Mouse (Mus musculus) effector memory CD4-positive, alpha-beta T cell, adult 7 months (primary cell): ENCODE data around the gene Trp53i11. TPM values are rescaled to one million over a fixed set of nuclear protein-coding genes. Genes with fewer than 3 reads are reported as not detected.

Experiments
- polyA plus RNA-seq: library from polyadenylated mRNA; unstranded; fragments of 100-300 nt; shearing (Covaris generic); gene quantifications from one replicate; pipeline ENCODE4 v1.2.1, GENCODE M21; 2017

The Trp53i11 gene
- 58.3 TPM for polyA plus RNA-seq

GRCm38 (mm10) chr2:93187323-93187996 lies at the start of gene Trp53i11:
Trp53i11 (plus strand) TSS chr2:93187548.

Other genes with a start within 250 kb of the Trp53i11 start
- 3.5 TPM for gene Prdm11, start 141.4 kb upstream of the Trp53i11 start, polyA plus RNA-seq
- not detected for gene Tspan18, start 147.0 kb downstream of the Trp53i11 start, polyA plus RNA-seq